Mouse (Mus musculus): ENCODE measurements at regions not wholly inside any gene's neighbourhood (a gene's known extent, or its start where the extent isn't known, plus 50 kb on each side); places are given as distances from the start of the nearest gene placed in this dataset.

DNA sequence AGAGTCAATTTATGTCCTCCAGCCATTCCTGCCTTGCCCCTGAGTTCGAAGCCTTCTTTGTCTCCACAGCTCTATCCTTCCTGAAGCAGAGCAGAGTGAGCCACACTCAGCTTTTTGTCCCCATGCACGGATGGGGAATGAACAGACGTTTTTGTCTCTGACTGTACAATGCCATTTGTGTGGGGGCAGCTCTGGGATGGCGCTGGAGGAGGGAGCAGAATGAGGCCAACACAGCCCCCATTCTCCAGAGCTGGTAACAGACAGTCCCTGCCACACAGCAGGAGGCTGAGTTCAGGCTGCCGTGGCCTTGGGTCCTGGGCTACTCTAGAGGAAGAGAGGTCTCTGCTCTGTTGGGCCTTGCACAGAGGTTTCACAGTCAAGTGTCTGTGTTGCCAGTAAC is 327.4 kb downstream of the H2al1j start:
- TF ChIP-seq GATA1 (IDR thresholded peaks at IDR 0.05; ENCODE audit: borderline replicate concordance, low read length) (no peak), FLI1 (IDR thresholded peaks at IDR 0.05; ENCODE audit: low read length) (no peak)
